Mouse (Mus musculus) olfactory bulb, adult 2 months (tissue): Measurements from ENCODE around the gene Ufsp1. TPM values are rescaled to one million over a fixed set of nuclear protein-coding genes. Genes with fewer than 3 reads are reported as not detected.

Experiments
- H3K27ac ChIP-seq: fragments of 200-500 bp; 2 replicates; pipeline ENCODE4 v1.5.1; 2012; ENCODE audit warnings: low read depth, low read length; ENCODE audit not compliant: insufficient read depth
- H3K4me1 ChIP-seq: fragments of 200-500 bp; 2 replicates; pipeline ENCODE4 v1.6.1; 2012; ENCODE audit warnings: low read length; ENCODE audit not compliant: control insufficient read depth, insufficient read depth
- H3K4me3 ChIP-seq: fragments of 200-500 bp; 2 replicates; pipeline ENCODE4 v1.5.1; 2012; ENCODE audit warnings: mild to moderate bottlenecking, low read depth, low read length, moderate library complexity; ENCODE audit not compliant: insufficient read depth
- CTCF ChIP-seq: fragments of 200-500 bp; IDR thresholded peaks from 2 replicates; pipeline ENCODE4 v1.5.1; 2012; ENCODE audit warnings: low read depth, mild to moderate bottlenecking, low read length, moderate library complexity; ENCODE audit not compliant: insufficient read depth
- POLR2A ChIP-seq: fragments of 200-500 bp; IDR thresholded peaks from 2 replicates; pipeline ENCODE4 v1.6.1; 2012; ENCODE audit warnings: mild to moderate bottlenecking, low read depth, low read length, moderate library complexity; ENCODE audit not compliant: insufficient read depth
- WGBS: fragments of 180-500 bp; shearing (Covaris S2); methylation state at CpG from one replicate; pipeline ENCODE4 v1.1.7; 2018; 5-methylcytosine and 5-hydroxymethylcytosine counted together
- polyA plus RNA-seq: library from polyadenylated mRNA; stranded (reverse); fragments of >200 nt; gene quantifications from 2 replicates; pipeline ENCODE4 v1.2.4, GENCODE M21; 2012; ENCODE audit warnings: low replicate concordance; ENCODE audit not compliant: missing spikeins, insufficient read depth, insufficient read length

Ufsp1 gene
- polyA plus RNA-seq, 1 experiment = not detected

- Histone ChIP-seq H3K27ac (peak overlapping the region; percentile 55), H3K4me1 (no peaks in the 10 kb centered on the region), H3K4me3 (peak overlapping the region; percentile 91)
- WGBS = 10% methylated on average over 12 of the region's 12 CpGs
- TF ChIP-seq POLR2A (no peak), CTCF (no peak)
These were observed 12.1 kb downstream of the Ufsp1 start for GRCm38 (mm10) chr5:137306439-137307005.

GRCm38 (mm10) chr5:137307071-137307912 lies 12.9 kb downstream of the Ufsp1 start, which contains the start of gene Srrt:
Srrt (minus strand) TSS chr5:137307674.
- peak within 1 kb of the TSS; percentile 91 for H3K4me3 ChIP-seq
- WGBS = under 1% methylated on average over 72 of the region's 72 CpGs
- TF ChIP-seq POLR2A (peak; percentile 43), CTCF (no peak)

GRCm38 (mm10) chr5:137308356-137308755 lies 13.9 kb downstream of the Ufsp1 start:
- H3K4me3 ChIP-seq = no peak overlapping the region
- 0 out of 2 replicates have a peak overlapping the region, but pooled peaks have one; percentile 97 for H3K27ac ChIP-seq
- no peaks in the 10 kb centered on the region for H3K4me1 ChIP-seq
- TF ChIP-seq POLR2A = no peak
- no peak for TF ChIP-seq CTCF
- WGBS = 92% methylated on average over 4 of the region's 4 CpGs

More at GRCm38 (mm10) chr5:137307071-137307912, 12.9 kb downstream of the Ufsp1 start, which contains the start of gene Srrt:
- Histone ChIP-seq H3K27ac (peak within 1 kb of the TSS; percentile 97), H3K4me1 (no peaks in the 10 kb centered on the region)

GRCm38 (mm10) chr5:137313466-137314192 lies 19.2 kb downstream of the Ufsp1 start:
- no peak for TF ChIP-seq POLR2A
- no peak for TF ChIP-seq CTCF

GRCm38 (mm10) chr5:137314193-137315083 lies 20.0 kb downstream of the Ufsp1 start, which contains the start of gene Trip6:
Trip6 (minus strand) TSS chr5:137314404.
- peak within 1 kb of the TSS; percentile 40; the same call in 1 of the 2 replicates for H3K27ac ChIP-seq
- no peak for TF ChIP-seq CTCF
- no peak for TF ChIP-seq POLR2A
- WGBS = 30% methylated on average over 30 of the region's 30 CpGs
- peak within 1 kb of the TSS; percentile 44 for H3K4me3 ChIP-seq
- peaks cover 16% of the 10 kb centered on the region for H3K4me1 ChIP-seq

More at GRCm38 (mm10) chr5:137313466-137314192, 19.2 kb downstream of the Ufsp1 start:
- H3K4me3 ChIP-seq = peak overlapping the region; percentile 44
- H3K4me1 ChIP-seq = peaks cover 16% of the 10 kb centered on the region
- H3K27ac ChIP-seq = peak overlapping the region; percentile 40; the same call in 1 of the 2 replicates
- 10% methylated on average over 22 of the region's 22 CpGs for WGBS

- WGBS = 59% methylated on average over 30 of the region's 30 CpGs
- Histone ChIP-seq H3K27ac (no peak overlapping the region), H3K4me3 (no peak overlapping the region), H3K4me1 (peaks cover 16% of the 10 kb centered on the region)
- TF ChIP-seq CTCF = no peak
- TF ChIP-seq POLR2A = no peak
These were observed 20.9 kb downstream of the Ufsp1 start for GRCm38 (mm10) chr5:137315084-137315903.

GRCm38 (mm10) chr5:137317361-137317760 lies 22.9 kb downstream of the Ufsp1 start:
- TF ChIP-seq CTCF (no peak), POLR2A (no peak)
- Histone ChIP-seq H3K4me1 (peaks cover 16% of the 10 kb centered on the region), H3K4me3 (no peak overlapping the region), H3K27ac (no peak overlapping the region)
- 91% methylated on average over 8 of the region's 8 CpGs for WGBS

- Histone ChIP-seq H3K27ac (no peak overlapping the region), H3K4me1 (peaks cover 16% of the 10 kb centered on the region), H3K4me3 (no peak overlapping the region)
- 79% methylated on average over 1 of the region's 1 CpGs for WGBS
- no peak for TF ChIP-seq CTCF
- TF ChIP-seq POLR2A = no peak
These were observed 24.1 kb downstream of the Ufsp1 start for GRCm38 (mm10) chr5:137318570-137318969.
